Mouse (Mus musculus) olfactory bulb, adult 2 months (tissue): ENCODE measurements around the gene Taf3.

ENCODE experiments used
- CTCF ChIP-seq: fragments of 200-500 bp; IDR thresholded peaks from 2 replicates; pipeline ENCODE4 v1.5.1; 2012; ENCODE audit warnings: low read depth, mild to moderate bottlenecking, low read length, moderate library complexity; ENCODE audit not compliant: insufficient read depth
- POLR2A ChIP-seq: fragments of 200-500 bp; IDR thresholded peaks from 2 replicates; pipeline ENCODE4 v1.6.1; 2012; ENCODE audit warnings: mild to moderate bottlenecking, low read depth, low read length, moderate library complexity; ENCODE audit not compliant: insufficient read depth

- no peak for TF ChIP-seq CTCF
- no peak for TF ChIP-seq POLR2A
Observed at GRCm38 (mm10) chr2:10029755-10030154, 18.6 kb downstream of the Taf3 start.
